Mouse (Mus musculus): ENCODE measurements around the gene Olfr432. TPM values are rescaled to one million over a fixed set of nuclear protein-coding genes. Genes with fewer than 3 reads are reported as not detected.

Gene Olfr432
- not detected for polyA plus RNA-seq (2014; fragmentation: Illumina TruSeq; extraction: RNeasy Lipid Tissue Mini Kit (QIAGEN cat#74804); ENCODE audit: insufficient read depth, low read depth, low replicate concordance)

GRCm38 (mm10) chr1:174048893-174049292 lies at the start of gene Olfr432:
TSS of gene Olfr432 (plus strand) at chr1:174049205.

GRCm38 (mm10) chr1:174031698-174032097 lies 17.3 kb upstream of the Olfr432 start, which contains the start of gene Ifi205:
TSS of gene Ifi205 (minus strand) at chr1:174031810.

GRCm38 (mm10) chr1:174040523-174041177 lies 8.4 kb upstream of the Olfr432 start, which contains the start of gene Olfr433:
TSS of gene Olfr433 (plus strand) at chr1:174040705.

GRCm38 (mm10) chr1:174066305-174066704 lies 17.3 kb downstream of the Olfr432 start, which contains the start of gene Olfr430:
TSS of gene Olfr430 (plus strand) at chr1:174066605.

GRCm38 (mm10) chr1:174084031-174084430 lies 35.0 kb downstream of the Olfr432 start, which contains the start of gene Olfr429:
TSS of gene Olfr429 (plus strand) at chr1:174084331.

GRCm38 (mm10) chr1:174096591-174096990 lies 47.6 kb downstream of the Olfr432 start, which contains the start of gene Olfr427:
TSS of gene Olfr427 (plus strand) at chr1:174096891.

Other genes with a start within 250 kb of the Olfr432 start
- 5.9 TPM for gene Ifi211, start 136.2 kb upstream of the Olfr432 start, polyA plus RNA-seq (2014; fragmentation: Illumina TruSeq; extraction: RNeasy Lipid Tissue Mini Kit (QIAGEN cat#74804); ENCODE audit: insufficient read depth, low read depth, low replicate concordance)
- gene Mndal, start 106.7 kb upstream of the Olfr432 start, polyA plus RNA-seq (2014; fragmentation: Illumina TruSeq; extraction: RNeasy Lipid Tissue Mini Kit (QIAGEN cat#74804); ENCODE audit: insufficient read depth, low read depth, low replicate concordance) = 28.8 TPM
- gene Ifi203, start 106.5 kb upstream of the Olfr432 start, polyA plus RNA-seq (2014; fragmentation: Illumina TruSeq; extraction: RNeasy Lipid Tissue Mini Kit (QIAGEN cat#74804); ENCODE audit: insufficient read depth, low read depth, low replicate concordance) = 13.6 TPM
- not detected for gene Ifi202b, start 66.5 kb upstream of the Olfr432 start, polyA plus RNA-seq (2014; fragmentation: Illumina TruSeq; extraction: RNeasy Lipid Tissue Mini Kit (QIAGEN cat#74804); ENCODE audit: insufficient read depth, low read depth, low replicate concordance)
- gene Ifi205, start 17.4 kb upstream of the Olfr432 start, polyA plus RNA-seq (2014; fragmentation: Illumina TruSeq; extraction: RNeasy Lipid Tissue Mini Kit (QIAGEN cat#74804); ENCODE audit: insufficient read depth, low read depth, low replicate concordance) = 6.5 TPM
- not detected for gene Olfr433, start 8.5 kb upstream of the Olfr432 start, polyA plus RNA-seq (2014; fragmentation: Illumina TruSeq; extraction: RNeasy Lipid Tissue Mini Kit (QIAGEN cat#74804); ENCODE audit: insufficient read depth, low read depth, low replicate concordance)
- not detected for gene Olfr430, start 17.4 kb downstream of the Olfr432 start, polyA plus RNA-seq (2014; fragmentation: Illumina TruSeq; extraction: RNeasy Lipid Tissue Mini Kit (QIAGEN cat#74804); ENCODE audit: insufficient read depth, low read depth, low replicate concordance)
- not detected for gene Olfr429, start 35.1 kb downstream of the Olfr432 start, polyA plus RNA-seq (2014; fragmentation: Illumina TruSeq; extraction: RNeasy Lipid Tissue Mini Kit (QIAGEN cat#74804); ENCODE audit: insufficient read depth, low read depth, low replicate concordance)
- gene Olfr427, start 47.7 kb downstream of the Olfr432 start, polyA plus RNA-seq (2014; fragmentation: Illumina TruSeq; extraction: RNeasy Lipid Tissue Mini Kit (QIAGEN cat#74804); ENCODE audit: insufficient read depth, low read depth, low replicate concordance) = not detected
- gene Olfr231, start 72.0 kb downstream of the Olfr432 start, polyA plus RNA-seq (2014; fragmentation: Illumina TruSeq; extraction: RNeasy Lipid Tissue Mini Kit (QIAGEN cat#74804); ENCODE audit: insufficient read depth, low read depth, low replicate concordance) = not detected
- not detected for gene Olfr424, start 82.3 kb downstream of the Olfr432 start, polyA plus RNA-seq (2014; fragmentation: Illumina TruSeq; extraction: RNeasy Lipid Tissue Mini Kit (QIAGEN cat#74804); ENCODE audit: insufficient read depth, low read depth, low replicate concordance)
- gene Olfr420, start 106.4 kb downstream of the Olfr432 start, polyA plus RNA-seq (2014; fragmentation: Illumina TruSeq; extraction: RNeasy Lipid Tissue Mini Kit (QIAGEN cat#74804); ENCODE audit: insufficient read depth, low read depth, low replicate concordance) = not detected
- 0.08 TPM for gene Spta1, start 123.6 kb downstream of the Olfr432 start, polyA plus RNA-seq (2014; fragmentation: Illumina TruSeq; extraction: RNeasy Lipid Tissue Mini Kit (QIAGEN cat#74804); ENCODE audit: insufficient read depth, low read depth, low replicate concordance)
- gene Olfr419, start 202.9 kb downstream of the Olfr432 start, polyA plus RNA-seq (2014; fragmentation: Illumina TruSeq; extraction: RNeasy Lipid Tissue Mini Kit (QIAGEN cat#74804); ENCODE audit: insufficient read depth, low read depth, low replicate concordance) = not detected

All from lung, adult 10 weeks (tissue).